Comparison of ENCODE assay signal across 8 mouse cellular contexts in genomic region chr10:84576395-84577070, GRCm38 (mm10). TPM values are rescaled to one million over a fixed set of nuclear protein-coding genes. Genes with fewer than 3 reads are reported as not detected.
DNase-seq lines count a peak whose midpoint lies in the region; ATAC-seq and TF ChIP-seq lines count a peak whose summit lies in the region.

Gene Tcp11l2, plus strand, starts transcription at chr10:84576626.

- TF ChIP-seq EP300 in heart, adult 2 months (IDR thresholded peaks at IDR 0.05; ENCODE audit: insufficient read depth, low read depth, low read length), result no peak

- under 1% methylated on average over 32 of the region's 46 CpGs for WGBS in embryonic facial prominence, embryonic 14.5 days
- WGBS in heart, adult 2 months, result under 1% methylated on average over 46 of the region's 46 CpGs
- under 1% methylated on average over 46 of the region's 46 CpGs for WGBS in limb, embryonic 13.5 days
- WGBS in midbrain, embryonic 16.5 days, result under 1% methylated on average over 46 of the region's 46 CpGs

- H3K4me2 ChIP-seq in embryonic facial prominence, embryonic 14.5 days (ENCODE audit: low read depth, low read length), result peak within 1 kb of the TSS; percentile 82
- peak within 1 kb of the TSS; percentile 99 for H3K4me2 ChIP-seq in limb, embryonic 13.5 days (replicated peaks)
- peak within 1 kb of the TSS; percentile 88 for H3K4me2 ChIP-seq in midbrain, embryonic 16.5 days (ENCODE audit: low read length)

- peak within 1 kb of the TSS; percentile 75 for H3K27ac ChIP-seq in embryonic facial prominence, embryonic 14.5 days (replicated peaks; ENCODE audit: low read depth, low read length)
- H3K27ac ChIP-seq in heart, adult 2 months, result peak within 1 kb of the TSS; percentile 100
- peak within 1 kb of the TSS; percentile 69 for H3K27ac ChIP-seq in limb, embryonic 13.5 days
- H3K27ac ChIP-seq in midbrain, embryonic 16.5 days (ENCODE audit: low read length), result peak within 1 kb of the TSS; percentile 72

- peak; percentile 19; the same call in 1 of the 2 replicates for TF ChIP-seq CTCF in heart, adult 2 months (IDR thresholded peaks at IDR 0.05)

- no peaks in the 10 kb centered on the region for H3K9me3 ChIP-seq in embryonic facial prominence, embryonic 14.5 days (ENCODE audit: control insufficient read depth, low read length)
- no peaks in the 10 kb centered on the region for H3K9me3 ChIP-seq in limb, embryonic 13.5 days
- no peaks in the 10 kb centered on the region for H3K9me3 ChIP-seq in midbrain, embryonic 16.5 days (replicated peaks; ENCODE audit: control insufficient read depth, low read length, poor library complexity, severe bottlenecking)

- peaks cover 8% of the 10 kb centered on the region for H3K79me2 ChIP-seq in heart, adult 2 months (replicated peaks; ENCODE audit: control insufficient read depth, insufficient read depth, low read length)

- H3K36me3 ChIP-seq in embryonic facial prominence, embryonic 14.5 days (ENCODE audit: control insufficient read depth, insufficient read depth, low read length), result no peaks in the 10 kb centered on the region
- H3K36me3 ChIP-seq in heart, adult 2 months (ENCODE audit: control insufficient read depth, insufficient read depth, low read length), result peaks cover 25% of the 10 kb centered on the region
- H3K36me3 ChIP-seq in limb, embryonic 13.5 days, result no peaks in the 10 kb centered on the region
- H3K36me3 ChIP-seq in midbrain, embryonic 16.5 days (ENCODE audit: control insufficient read depth, insufficient read depth, low read length), result no peaks in the 10 kb centered on the region

- peak; percentile 100 for ATAC-seq in embryonic facial prominence, embryonic 14.5 days (ENCODE audit: low read depth)
- peak; percentile 99 for ATAC-seq in limb, embryonic 13.5 days (ENCODE audit: low FRiP score, low read depth)
- peak; percentile 98 for ATAC-seq in midbrain, embryonic 16.5 days

- DNase-seq in 3T3-L1 (ENCODE audit: low read depth, low spot score), result peak; percentile 94
- DNase-seq in adrenal gland, postnatal 4 days (ENCODE audit: low spot score in 2 of 2), result peak; percentile 60 to 83
- DNase-seq in embryonic facial prominence, embryonic 14.5 days (ENCODE audit: low spot score), result peak; percentile 98
- DNase-seq in heart, adult 2 months, result peak; percentile 96
- DNase-seq in kidney, adult 8-10 months, result peak; percentile 97 to 98
- DNase-seq in spleen, postnatal 10 days (ENCODE audit: low spot score in 2 of 2), result peak; percentile 91 to 95

- peak; percentile 85 for TF ChIP-seq POLR2A in heart, adult 2 months (IDR thresholded peaks at IDR 0.05; ENCODE audit: insufficient read depth, low read depth, low read length)

- peak within 1 kb of the TSS; percentile 72 for H3K9ac ChIP-seq in embryonic facial prominence, embryonic 14.5 days (ENCODE audit: low read depth, low read length)
- H3K9ac ChIP-seq in heart, adult 2 months (ENCODE audit: low read depth, low read length), result peak within 1 kb of the TSS; percentile 96
- peak within 1 kb of the TSS; percentile 83 for H3K9ac ChIP-seq in limb, embryonic 13.5 days
- peak within 1 kb of the TSS; percentile 55 for H3K9ac ChIP-seq in midbrain, embryonic 16.5 days (ENCODE audit: low read depth, low read length)

- H3K4me3 ChIP-seq in embryonic facial prominence, embryonic 14.5 days (ENCODE audit: low read depth, low read length), result peak within 1 kb of the TSS; percentile 86
- peak within 1 kb of the TSS; percentile 97 for H3K4me3 ChIP-seq in heart, adult 2 months
- peak within 1 kb of the TSS; percentile 84 for H3K4me3 ChIP-seq in limb, embryonic 13.5 days
- H3K4me3 ChIP-seq in midbrain, embryonic 16.5 days (ENCODE audit: low read depth, low read length), result peak within 1 kb of the TSS; percentile 66

- H3K27me3 ChIP-seq in embryonic facial prominence, embryonic 14.5 days (replicated peaks; ENCODE audit: control insufficient read depth, insufficient read depth, low read length), result 0 out of 2 replicates have a peak, but pooled peaks cover 3% of the 10 kb centered on the region
- H3K27me3 ChIP-seq in heart, adult 2 months (ENCODE audit: control insufficient read depth, insufficient read depth, low read length), result no peaks in the 10 kb centered on the region
- 0 out of 2 replicates have a peak, but pooled peaks cover 3% of the 10 kb centered on the region for H3K27me3 ChIP-seq in limb, embryonic 13.5 days
- peaks cover 2% of the 10 kb centered on the region; the same call in 1 of the 2 replicates for H3K27me3 ChIP-seq in midbrain, embryonic 16.5 days (ENCODE audit: control insufficient read depth, insufficient read depth, low read depth, low read length)

- intact Hi-C loops in heart, adult 2 months (cut with DNase I), result loop anchor here (1.0 to 2.0 kb wide), 2 partner anchors 40 to 46 kb away; partner anchors contain the start of gene Polr3b

- H3K4me1 ChIP-seq in embryonic facial prominence, embryonic 14.5 days (ENCODE audit: control insufficient read depth, insufficient read depth, low read length), result no peaks in the 10 kb centered on the region
- peaks cover 16% of the 10 kb centered on the region for H3K4me1 ChIP-seq in heart, adult 2 months (ENCODE audit: control insufficient read depth, insufficient read depth, low read length)
- H3K4me1 ChIP-seq in limb, embryonic 13.5 days, result peaks cover 15% of the 10 kb centered on the region
- H3K4me1 ChIP-seq in midbrain, embryonic 16.5 days (ENCODE audit: control insufficient read depth, insufficient read depth, low read length), result peaks cover 7% of the 10 kb centered on the region

RNA-seq across cellular contexts. Expression of gene Tcp11l2, which starts in this region (rescaled TPM):
- total RNA-seq in adrenal gland, postnatal 4 days (2021), result 10 to 100 TPM; 50.1 to 51.2 TPM
- polyA plus RNA-seq in embryonic facial prominence, embryonic 14.5 days (2014; fragmentation: Nextera tagmentation; extraction: Ambion mirVana), result 19.9 and 20.3 TPM in 2 replicates
- total RNA-seq in heart, adult 2 months (2021), result 100 to 1,000 TPM; 118 to 157 TPM
- 129 and 204 TPM in 2 replicates for polyA plus RNA-seq in heart, adult 2 months (2012; rRNA removed)
- 21.6 and 23.0 TPM in 2 replicates for polyA plus RNA-seq in limb, embryonic 13.5 days (2015; fragmentation: Nextera tagmentation; extraction: Ambion mirVana)
- polyA plus RNA-seq in midbrain, embryonic 16.5 days (2015; fragmentation: Nextera tagmentation; extraction: Ambion mirVana), result 20.4 and 22.7 TPM in 2 replicates

Comparison
In these comparisons a context has a peak if more than half of its experiments do, and no peak if none do; other contexts are left out.
1. Peak in every context shown above with its lines: DNase-seq, ATAC-seq, H3K4me3 ChIP-seq and H3K27ac ChIP-seq.